Mouse (Mus musculus) liver, postnatal 0 days (tissue): ENCODE results near the gene Aspscr1.

ENCODE experiments used
- CTCF ChIP-seq: sonication (generic); IDR thresholded peaks from 2 replicates; pipeline ENCODE4 v1.5.1; 2016; ENCODE audit warnings: antibody characterized with exemption, low read depth
- EP300 ChIP-seq: IDR thresholded peaks from 2 replicates; pipeline ENCODE4 v1.6.1; 2016; ENCODE audit warnings: antibody characterized with exemption, low read depth, mild to moderate bottlenecking

DNA sequence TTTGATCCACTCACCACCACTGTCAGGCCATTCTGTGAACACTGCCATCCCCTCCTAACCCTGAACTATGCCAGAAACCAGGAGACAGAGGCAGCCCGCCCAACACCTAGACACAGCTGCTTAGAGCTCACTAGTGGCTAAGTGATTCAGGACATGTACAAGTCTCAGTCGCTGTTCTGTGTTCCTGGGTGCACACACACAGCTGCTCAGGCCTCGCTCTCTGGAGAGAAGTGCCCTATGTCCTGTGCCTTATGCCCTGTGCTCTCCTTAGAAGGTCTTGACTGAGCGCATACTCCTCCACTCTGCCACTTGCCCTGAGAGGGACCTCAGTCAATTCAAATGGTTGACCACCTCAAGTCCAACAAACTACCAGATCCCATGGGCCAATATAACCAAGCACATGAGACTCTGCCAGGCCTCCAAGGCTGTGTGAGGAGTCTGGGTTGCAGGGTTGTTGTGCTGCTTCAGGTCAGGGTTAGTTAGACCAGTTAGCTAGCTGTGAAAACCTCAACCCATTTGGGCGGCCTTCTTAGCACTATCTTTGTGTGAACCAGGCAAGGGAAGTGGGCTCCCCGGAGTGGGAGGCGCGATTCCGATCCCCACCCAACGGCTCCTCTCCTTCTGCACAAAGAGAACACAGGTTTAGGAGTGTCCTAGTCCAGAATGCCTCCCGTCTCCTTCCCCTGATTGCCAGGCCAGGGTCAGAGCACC, 55.9 kb downstream of the Aspscr1 start:
- TF ChIP-seq CTCF (no peak), EP300 (no peak)
